Comparison of ENCODE assay signal across 17 mouse cellular contexts in genomic region chr11:57836872-57837680, GRCm38 (mm10). TPM values are rescaled to one million over a fixed set of nuclear protein-coding genes. Genes with fewer than 3 reads are reported as not detected.
A peak's percentile ranks its signal among the peaks of the same experiment; 100 is the strongest.
DNase-seq lines count a peak whose midpoint lies in the region; ATAC-seq and TF ChIP-seq lines count a peak whose summit lies in the region.
"Had no signal": no experiment of that assay in that cellular context is flagged by ENCODE, and none has a peak within 500 bp of the region (broad histone marks: within the 10 kb centered on the region; RNA-seq: fewer than 3 reads in every experiment).

No protein-coding gene starts in this region.

- TF ChIP-seq POLR2A in limb, embryonic 14.5 days (IDR thresholded peaks at IDR 0.05; ENCODE audit: borderline replicate concordance, extremely low read depth, insufficient read depth, insufficient read length): no peak

- DNase-seq in embryonic facial prominence, embryonic 14.5 days (ENCODE audit: low spot score): no peak
- DNase-seq in limb, embryonic 14.5 days (ENCODE audit: low spot score): no peak
- no peak for DNase-seq in urinary bladder, postnatal 25 days (ENCODE audit: low spot score)
- DNase-seq in gastrocnemius, postnatal 10 days: no peak
- DNase-seq: adrenal gland, adult 8-10 months; cerebellum, adult 11-12 months; lung, adult 18-20 months had no signal

- H3K9me3 ChIP-seq in hindbrain, embryonic 15.5 days: no peaks in the 10 kb centered on the region
- H3K9me3 ChIP-seq in hindbrain, embryonic 12.5 days (replicated peaks): no peaks in the 10 kb centered on the region
- H3K9me3 ChIP-seq in embryonic facial prominence, embryonic 14.5 days (ENCODE audit: control insufficient read depth, low read length): no peaks in the 10 kb centered on the region
- H3K9me3 ChIP-seq in limb, embryonic 14.5 days (ENCODE audit: control insufficient read depth, low read length): no peaks in the 10 kb centered on the region
- no peaks in the 10 kb centered on the region for H3K9me3 ChIP-seq in neural tube, embryonic 15.5 days (replicated peaks)
- H3K9me3 ChIP-seq: G1E had no signal

- H3K4me3 ChIP-seq in hindbrain, embryonic 15.5 days: peak overlapping the region; percentile 6; the same call in 1 of the 2 replicates
- H3K4me3 ChIP-seq in hindbrain, embryonic 12.5 days: no peak overlapping the region; the same call in 1 of the 2 replicates
- H3K4me3 ChIP-seq in embryonic facial prominence, embryonic 14.5 days (ENCODE audit: low read depth, low read length): peak overlapping the region; percentile 11; the same call in 1 of the 2 replicates
- H3K4me3 ChIP-seq in limb, embryonic 14.5 days (replicated peaks; ENCODE audit: low read length): peak overlapping the region; percentile 21
- peak overlapping the region; percentile 8; the same call in 1 of the 2 replicates for H3K4me3 ChIP-seq in neural tube, embryonic 15.5 days (replicated peaks)
- H3K4me3 ChIP-seq: erythroblast, embryonic 14.5 days; myocyte had no signal

- H3K4me2 ChIP-seq in hindbrain, embryonic 15.5 days: peak overlapping the region; percentile 10; the same call in 1 of the 2 replicates
- no peak overlapping the region for H3K4me2 ChIP-seq in hindbrain, embryonic 12.5 days (replicated peaks)
- H3K4me2 ChIP-seq in embryonic facial prominence, embryonic 14.5 days (ENCODE audit: low read depth, low read length): peak overlapping the region; percentile 35
- peak overlapping the region; percentile 38; the same call in 1 of the 2 replicates for H3K4me2 ChIP-seq in limb, embryonic 14.5 days (replicated peaks; ENCODE audit: low read depth, low read length, severe bottlenecking)
- H3K4me2 ChIP-seq in neural tube, embryonic 15.5 days: peak overlapping the region; percentile 33

- under 1% methylated on average over 38 of the region's 38 CpGs for WGBS in hindbrain, embryonic 15.5 days
- WGBS in hindbrain, embryonic 12.5 days: 1% methylated on average over 38 of the region's 38 CpGs
- WGBS in embryonic facial prominence, embryonic 14.5 days: 2% methylated on average over 38 of the region's 38 CpGs
- WGBS in limb, embryonic 14.5 days: 1% methylated on average over 37 of the region's 38 CpGs
- WGBS in neural tube, embryonic 15.5 days: under 1% methylated on average over 38 of the region's 38 CpGs

- ATAC-seq in hindbrain, embryonic 15.5 days (ENCODE audit: low FRiP score, low read depth): no peak
- no peak for ATAC-seq in hindbrain, embryonic 12.5 days (ENCODE audit: low FRiP score)
- ATAC-seq in embryonic facial prominence, embryonic 14.5 days (ENCODE audit: low read depth): no peak
- no peak for ATAC-seq in limb, embryonic 14.5 days (ENCODE audit: low FRiP score, low read depth)
- ATAC-seq in neural tube, embryonic 15.5 days (ENCODE audit: low FRiP score): no peak
- ATAC-seq in frontal cortex, adult (ENCODE audit: low TSS enrichment): no peak

- H3K27ac ChIP-seq in hindbrain, embryonic 15.5 days (replicated peaks): no peak overlapping the region
- no peak overlapping the region for H3K27ac ChIP-seq in hindbrain, embryonic 12.5 days
- H3K27ac ChIP-seq in embryonic facial prominence, embryonic 14.5 days (replicated peaks; ENCODE audit: low read depth, low read length): no peak overlapping the region
- H3K27ac ChIP-seq in limb, embryonic 14.5 days (replicated peaks; ENCODE audit: low read depth, low read length): no peak overlapping the region
- no peak overlapping the region for H3K27ac ChIP-seq in neural tube, embryonic 15.5 days (replicated peaks)

- H3K27me3 ChIP-seq in hindbrain, embryonic 15.5 days: peaks cover 88% of the 10 kb centered on the region
- peaks cover 97% of the 10 kb centered on the region for H3K27me3 ChIP-seq in hindbrain, embryonic 12.5 days
- peaks cover 98% of the 10 kb centered on the region for H3K27me3 ChIP-seq in embryonic facial prominence, embryonic 14.5 days (replicated peaks; ENCODE audit: control insufficient read depth, insufficient read depth, low read length)
- peaks cover 92% of the 10 kb centered on the region for H3K27me3 ChIP-seq in limb, embryonic 14.5 days (ENCODE audit: control insufficient read depth, insufficient read depth, low read length)
- peaks cover 80% of the 10 kb centered on the region for H3K27me3 ChIP-seq in neural tube, embryonic 15.5 days (replicated peaks)

- H3K4me1 ChIP-seq in hindbrain, embryonic 15.5 days (replicated peaks): peaks cover 11% of the 10 kb centered on the region; the same call in 1 of the 2 replicates
- H3K4me1 ChIP-seq in hindbrain, embryonic 12.5 days: peaks cover 8% of the 10 kb centered on the region; the same call in 1 of the 2 replicates
- no peaks in the 10 kb centered on the region for H3K4me1 ChIP-seq in embryonic facial prominence, embryonic 14.5 days (ENCODE audit: control insufficient read depth, insufficient read depth, low read length)
- H3K4me1 ChIP-seq in limb, embryonic 14.5 days (ENCODE audit: control insufficient read depth, insufficient read depth, low read length): peaks cover 24% of the 10 kb centered on the region; the same call in 1 of the 2 replicates
- H3K4me1 ChIP-seq in neural tube, embryonic 15.5 days: peaks cover 32% of the 10 kb centered on the region

- H3K36me3 ChIP-seq in hindbrain, embryonic 15.5 days: no peaks in the 10 kb centered on the region
- no peaks in the 10 kb centered on the region for H3K36me3 ChIP-seq in hindbrain, embryonic 12.5 days
- H3K36me3 ChIP-seq in embryonic facial prominence, embryonic 14.5 days (ENCODE audit: control insufficient read depth, insufficient read depth, low read length): no peaks in the 10 kb centered on the region
- H3K36me3 ChIP-seq in limb, embryonic 14.5 days (ENCODE audit: control insufficient read depth, insufficient read depth, low read length): no peaks in the 10 kb centered on the region
- no peaks in the 10 kb centered on the region for H3K36me3 ChIP-seq in neural tube, embryonic 15.5 days
- H3K36me3 ChIP-seq: G1E had no signal

- H3K9ac ChIP-seq in hindbrain, embryonic 15.5 days: no peak overlapping the region
- H3K9ac ChIP-seq in hindbrain, embryonic 12.5 days: no peak overlapping the region
- H3K9ac ChIP-seq in embryonic facial prominence, embryonic 14.5 days (ENCODE audit: low read depth, low read length): no peak overlapping the region
- H3K9ac ChIP-seq in limb, embryonic 14.5 days (ENCODE audit: low read depth, low read length, severe bottlenecking): no peak overlapping the region
- no peak overlapping the region for H3K9ac ChIP-seq in neural tube, embryonic 15.5 days (replicated peaks)

RNA-seq across cellular contexts. Expression of gene Hand1, which starts 4.5 kb away (rescaled TPM):
- not detected in 2 replicates for polyA plus RNA-seq in hindbrain, embryonic 15.5 days (2015; fragmentation: Nextera tagmentation; extraction: Ambion mirVana)
- polyA plus RNA-seq in hindbrain, embryonic 12.5 days (2016; fragmentation: Nextera tagmentation; extraction: Ambion mirVana): 0.25 and 0.32 TPM in 2 replicates
- 1.6 and 1.7 TPM in 2 replicates for polyA plus RNA-seq in embryonic facial prominence, embryonic 14.5 days (2014; fragmentation: Nextera tagmentation; extraction: Ambion mirVana)
- polyA plus RNA-seq in limb, embryonic 14.5 days (2012; rRNA removed): 2.2 and 2.6 TPM in 2 replicates
- 1.6 and 1.7 TPM in 2 replicates for polyA plus RNA-seq in limb, embryonic 14.5 days (2014; fragmentation: Nextera tagmentation; extraction: Ambion mirVana)
- polyA plus RNA-seq in neural tube, embryonic 15.5 days (2015; fragmentation: Nextera tagmentation; extraction: Ambion mirVana): 4.2 TPM in 1 of 2 replicates, not detected in the other
- total RNA-seq in gastrocnemius, postnatal 10 days (2021): not detected
- total RNA-seq: G1E; gastrocnemius, postnatal 4 days; layer of hippocampus, adult 8-10 months had no signal
- polyA plus RNA-seq: erythroblast, embryonic 14.5 days; G1E; myocyte; spleen, adult 2 months had no signal

RNA-seq across cellular contexts. Expression of gene Sap30l, which starts 35.6 kb away (rescaled TPM):
- polyA plus RNA-seq in hindbrain, embryonic 15.5 days (2015; fragmentation: Nextera tagmentation; extraction: Ambion mirVana): 9.6 and 10.8 TPM in 2 replicates
- 18.6 and 20.8 TPM in 2 replicates for polyA plus RNA-seq in hindbrain, embryonic 12.5 days (2016; fragmentation: Nextera tagmentation; extraction: Ambion mirVana)
- polyA plus RNA-seq in embryonic facial prominence, embryonic 14.5 days (2014; fragmentation: Nextera tagmentation; extraction: Ambion mirVana): 14.2 and 16.3 TPM in 2 replicates
- polyA plus RNA-seq in limb, embryonic 14.5 days (2012; rRNA removed): 27.3 and 31.4 TPM in 2 replicates
- 20.7 and 21.7 TPM in 2 replicates for polyA plus RNA-seq in limb, embryonic 14.5 days (2014; fragmentation: Nextera tagmentation; extraction: Ambion mirVana)
- 9.7 and 12.4 TPM in 2 replicates for polyA plus RNA-seq in neural tube, embryonic 15.5 days (2015; fragmentation: Nextera tagmentation; extraction: Ambion mirVana)
- total RNA-seq in gastrocnemius, postnatal 10 days (2021): 10 to 100 TPM; 28.2 to 29.8 TPM
